Mouse (Mus musculus) stomach, postnatal 0 days (tissue): ENCODE results near the gene Paqr5.

Experiments used
- CTCF ChIP-seq: IDR thresholded peaks from 2 replicates; pipeline ENCODE4 v1.5.1; 2016; ENCODE audit warnings: antibody characterized with exemption, low read depth, mild to moderate bottlenecking, moderate library complexity
- EP300 ChIP-seq: optimal IDR thresholded peaks from 2 replicates; pipeline ENCODE3; 2016; ENCODE audit warnings: antibody characterized with exemption

DNA sequence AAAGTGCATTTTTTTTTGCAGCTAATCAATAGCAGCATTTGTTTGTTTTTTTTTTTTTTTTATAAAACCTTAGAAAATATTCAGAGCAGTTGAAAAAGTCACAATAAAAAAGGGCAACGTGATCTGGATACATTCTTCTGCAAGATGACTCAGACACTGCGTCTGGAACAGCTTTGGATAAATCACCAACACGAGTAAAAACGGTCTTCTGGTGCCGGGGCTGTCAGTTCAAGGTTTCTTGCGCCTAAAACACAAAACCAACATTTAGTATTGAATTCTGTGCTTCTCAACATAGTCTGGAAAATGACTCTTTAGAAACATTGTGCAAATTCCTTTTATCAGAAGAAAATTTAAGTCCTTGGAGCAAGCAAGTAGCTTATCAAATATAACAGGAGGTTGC, 109.2 kb downstream of the Paqr5 start:
- TF ChIP-seq CTCF, result no peak
- TF ChIP-seq EP300, result no peak
